Mouse (Mus musculus) heart, postnatal 25 days (tissue): ENCODE results near the gene Gal3st4. TPM values are rescaled to one million over a fixed set of nuclear protein-coding genes. Genes with fewer than 3 reads are reported as not detected.

Experiments used
- DNase-seq: peaks from one replicate; pipeline ENCODE4 v3.0.0; 2022; ENCODE audit warnings: low spot score
- intact Hi-C: fragments of 180-260 bp; cut with DNase I; formaldehyde crosslinking; loops from one replicate; pipeline ENCODE4 v1.15.1; 2025
- total RNA-seq, 2 experiments: library from RNA; stranded (reverse); gene quantifications; 2 replicates each; pipeline ENCODE4 v1.2.3; 2021

Gene Gal3st4
- total RNA-seq, 2 experiments from 2014 or later = 0.14 to 0.26 TPM

DNA sequence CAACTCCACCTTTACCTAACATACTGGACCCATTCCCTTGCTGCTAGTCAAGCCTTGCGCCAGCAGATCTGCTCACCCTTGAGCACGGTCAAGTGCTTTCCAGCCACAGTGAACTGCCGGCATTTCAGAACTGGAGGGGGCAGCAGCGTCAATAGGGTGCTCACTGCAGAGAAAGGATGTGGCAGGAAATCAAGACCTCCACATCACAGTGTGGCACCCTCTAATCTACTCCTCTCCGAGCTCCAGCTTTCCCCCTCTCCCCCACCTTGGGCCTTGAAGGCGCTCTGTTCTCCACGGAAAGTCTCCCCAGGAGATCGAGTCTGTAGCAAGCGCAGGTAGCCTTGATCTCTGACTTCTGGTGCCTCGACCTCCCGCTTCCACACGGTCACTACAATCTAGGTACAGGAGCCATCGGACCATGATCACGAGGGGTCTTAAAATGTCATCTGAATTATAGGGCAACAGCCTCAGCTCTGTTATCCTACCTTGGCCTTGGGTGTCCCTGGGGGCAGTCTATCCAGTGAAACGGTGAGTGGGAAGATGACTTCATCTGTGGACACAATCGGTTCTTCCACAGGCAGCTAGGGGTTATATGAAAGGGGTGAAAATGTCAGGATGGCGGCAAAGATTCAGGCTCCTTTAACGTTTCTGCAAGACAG lies 9.9 kb downstream of the Gal3st4 start:
- intact Hi-C loops = no loop called here
- no peak for DNase-seq

- intact Hi-C loops = no loop called here
- DNase-seq = no peak
These were observed 10.6 kb downstream of the Gal3st4 start for GRCm38 (mm10) chr5:138262001-138262400.

- no peak for DNase-seq
- intact Hi-C loops = no loop called here
These were observed 11.8 kb downstream of the Gal3st4 start for GRCm38 (mm10) chr5:138260834-138261233.

DNA sequence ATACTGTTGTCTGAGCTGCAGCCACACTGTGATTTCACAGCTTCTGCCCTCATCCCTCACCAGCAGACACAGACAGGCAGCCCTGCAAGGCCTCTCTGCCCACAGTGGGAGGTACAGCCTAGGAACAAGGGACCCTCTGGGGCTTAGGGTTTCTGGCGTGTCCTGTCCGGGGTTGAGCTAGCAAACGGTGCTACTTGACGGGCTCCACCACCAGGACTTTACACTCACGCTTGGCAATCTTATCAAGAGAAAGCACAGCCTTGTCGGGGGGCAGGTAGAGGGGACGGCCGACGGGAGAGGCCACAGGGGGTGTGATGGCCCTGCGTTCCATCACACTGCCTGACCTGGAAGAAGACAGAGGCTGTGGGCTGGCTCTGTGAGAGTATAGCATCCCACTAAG lies 12.6 kb downstream of the Gal3st4 start:
- intact Hi-C loops = no loop called here
- no peak for DNase-seq

DNA sequence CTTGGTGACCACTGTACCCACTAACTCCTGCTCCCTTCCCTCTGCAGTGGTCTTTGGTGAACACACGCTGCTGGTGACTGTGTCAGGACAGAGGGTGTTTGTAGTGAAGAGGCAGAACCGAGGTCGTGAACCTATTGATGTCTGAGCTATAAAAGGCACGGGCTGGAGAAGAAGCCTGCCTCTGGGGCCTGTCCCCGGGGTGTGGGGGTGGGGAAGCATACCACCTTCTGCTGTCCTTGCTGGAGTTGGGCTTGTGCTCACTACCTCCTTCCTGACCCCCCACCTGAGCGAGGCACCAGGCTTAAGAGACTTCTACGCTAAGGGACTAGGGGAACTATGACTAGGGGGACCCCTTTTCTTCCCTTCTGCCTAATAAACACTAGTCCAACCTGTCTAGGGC lies 13.6 kb downstream of the Gal3st4 start:
- intact Hi-C loops = loop anchor here (5.0 kb wide), 1 partner anchor 363 kb away; the partner anchor contains the start of gene A430033K04Rik
- no peak for DNase-seq

- no peak for DNase-seq
- intact Hi-C loops = loop anchor here (5.0 kb wide), 1 partner anchor 364 kb away; the partner anchor contains the start of gene A430033K04Rik
These were observed 14.1 kb downstream of the Gal3st4 start for GRCm38 (mm10) chr5:138258542-138258941.

- DNase-seq = no peak
- intact Hi-C loops = loop anchor here (5.0 kb wide), 1 partner anchor 364 kb away; the partner anchor contains the start of gene A430033K04Rik
These were observed 14.6 kb downstream of the Gal3st4 start for GRCm38 (mm10) chr5:138258078-138258477.

GRCm38 (mm10) chr5:138257585-138257978 lies 15.1 kb downstream of the Gal3st4 start:
- intact Hi-C loops = loop anchor here (5.0 kb wide), 1 partner anchor 365 kb away; the partner anchor contains the start of gene A430033K04Rik

DNA sequence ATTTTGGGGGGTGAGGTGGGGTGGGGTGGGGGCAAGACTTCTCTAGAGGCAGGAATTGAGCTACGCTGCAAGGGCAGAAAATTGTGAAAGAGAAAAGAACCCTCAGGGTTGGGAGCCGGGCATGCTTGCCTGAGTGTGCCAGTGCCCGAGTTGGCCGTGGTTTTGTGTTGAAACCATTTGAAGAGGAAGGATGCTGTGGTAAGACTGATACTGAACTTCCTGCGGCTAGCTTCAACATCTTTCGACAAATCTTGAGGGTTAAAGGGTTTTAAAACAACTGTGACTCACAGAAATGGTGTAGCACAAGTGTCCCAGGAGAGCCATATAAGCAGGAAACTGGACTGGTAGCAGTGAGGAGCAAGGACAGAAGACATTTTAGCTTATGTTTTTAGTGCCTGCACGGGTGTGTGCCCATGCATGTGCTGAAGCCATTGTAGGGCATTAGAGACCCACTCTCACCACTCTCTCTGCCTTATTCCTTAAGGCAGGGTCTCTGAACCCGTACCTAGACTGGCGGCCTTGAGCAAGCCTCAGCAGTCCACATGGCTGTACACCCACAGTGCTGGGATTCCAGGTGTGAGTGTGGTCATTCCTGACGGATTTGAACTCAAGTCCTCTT lies 15.6 kb downstream of the Gal3st4 start:
- intact Hi-C loops = loop anchor here (5.0 kb wide), 1 partner anchor 365 kb away; the partner anchor contains the start of gene A430033K04Rik
- no peak for DNase-seq

More at GRCm38 (mm10) chr5:138257585-138257978, 15.1 kb downstream of the Gal3st4 start:
- DNase-seq = no peak

- intact Hi-C loops = loop anchor here (5.0 kb wide), 1 partner anchor 366 kb away; the partner anchor contains the start of gene A430033K04Rik
- no peak for DNase-seq
These were observed 16.6 kb downstream of the Gal3st4 start for GRCm38 (mm10) chr5:138256094-138256467.

- intact Hi-C loops = loop anchor here (5.0 kb wide), 1 partner anchor 367 kb away; the partner anchor contains the start of gene A430033K04Rik
- DNase-seq = peak; percentile 93
These were observed 17.1 kb downstream of the Gal3st4 start, which contains the start of gene Lamtor4 for GRCm38 (mm10) chr5:138255353-138256093. Lamtor4 (plus strand) TSS chr5:138255482.

DNA sequence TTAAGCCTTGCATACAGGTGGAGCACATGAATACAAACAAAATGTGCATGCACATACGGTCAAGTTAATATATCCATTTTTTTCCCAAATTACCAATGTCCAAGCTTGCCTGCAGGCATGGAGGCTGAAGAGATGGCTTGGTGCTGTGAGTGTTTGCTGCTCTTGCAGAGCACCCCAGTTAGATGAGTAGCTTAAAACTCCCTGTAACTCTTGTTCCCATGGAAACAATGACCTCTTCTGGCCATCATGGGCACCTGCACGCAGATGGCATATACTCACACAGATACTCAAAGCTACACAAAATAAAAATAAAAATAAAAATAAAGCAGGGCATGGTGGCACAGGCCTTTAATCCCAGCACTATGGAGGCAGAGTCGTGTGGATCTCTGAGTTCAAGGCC lies 19.6 kb downstream of the Gal3st4 start:
- intact Hi-C loops = no loop called here
- DNase-seq = no peak

GRCm38 (mm10) chr5:138251144-138251543 lies 21.5 kb downstream of the Gal3st4 start:
- intact Hi-C loops = no loop called here
- DNase-seq = no peak

GRCm38 (mm10) chr5:138241511-138241910 lies 31.1 kb downstream of the Gal3st4 start:
- intact Hi-C loops = no loop called here
- no peak for DNase-seq

DNA sequence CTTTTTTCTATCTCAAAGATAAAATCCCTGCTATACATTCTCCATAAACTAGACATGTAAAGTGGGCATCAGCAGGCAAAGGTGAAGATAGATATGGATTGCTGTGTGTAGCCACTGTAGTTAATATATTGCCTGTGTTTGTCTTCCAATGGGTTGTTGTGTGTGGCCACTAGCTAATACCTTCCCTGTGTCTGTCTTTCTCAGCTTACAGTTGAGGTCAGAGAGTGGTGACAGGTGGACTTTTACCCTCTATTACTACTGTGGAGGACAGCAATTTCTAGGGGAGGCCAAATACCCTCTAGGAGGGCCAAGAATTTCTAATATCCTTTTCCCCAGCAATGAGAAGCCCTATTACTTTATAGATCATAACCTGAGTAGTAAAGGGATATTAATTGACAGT lies 38.4 kb downstream of the Gal3st4 start:
- intact Hi-C loops = no loop called here
- DNase-seq = no peak

- intact Hi-C loops = no loop called here
- DNase-seq = no peak
These were observed 38.9 kb downstream of the Gal3st4 start for GRCm38 (mm10) chr5:138233778-138234177.

GRCm38 (mm10) chr5:138229511-138229910 lies 43.1 kb downstream of the Gal3st4 start:
- intact Hi-C loops = no loop called here
- no peak for DNase-seq

GRCm38 (mm10) chr5:138228026-138228425 lies 44.6 kb downstream of the Gal3st4 start:
- intact Hi-C loops = no loop called here
- no peak for DNase-seq

DNA sequence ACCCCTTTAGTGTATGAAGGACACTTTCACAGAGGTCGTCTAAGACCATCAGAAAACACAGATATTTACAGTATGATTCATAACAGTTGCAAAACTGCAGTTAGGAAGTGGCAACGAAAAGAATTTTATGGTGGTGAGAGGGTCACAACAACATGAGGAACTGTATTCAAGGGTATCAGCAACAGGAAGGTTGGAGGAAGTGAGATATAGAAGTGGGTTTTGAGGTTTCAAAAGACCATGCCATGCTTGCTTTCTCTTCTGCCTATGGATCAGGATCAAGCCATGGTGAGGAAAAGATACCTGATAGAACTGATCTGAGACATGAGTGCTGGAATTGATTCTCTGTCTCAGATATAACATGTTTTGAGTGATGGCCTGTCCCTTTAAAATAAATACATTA lies 45.3 kb downstream of the Gal3st4 start:
- DNase-seq = no peak
- intact Hi-C loops = no loop called here

DNA sequence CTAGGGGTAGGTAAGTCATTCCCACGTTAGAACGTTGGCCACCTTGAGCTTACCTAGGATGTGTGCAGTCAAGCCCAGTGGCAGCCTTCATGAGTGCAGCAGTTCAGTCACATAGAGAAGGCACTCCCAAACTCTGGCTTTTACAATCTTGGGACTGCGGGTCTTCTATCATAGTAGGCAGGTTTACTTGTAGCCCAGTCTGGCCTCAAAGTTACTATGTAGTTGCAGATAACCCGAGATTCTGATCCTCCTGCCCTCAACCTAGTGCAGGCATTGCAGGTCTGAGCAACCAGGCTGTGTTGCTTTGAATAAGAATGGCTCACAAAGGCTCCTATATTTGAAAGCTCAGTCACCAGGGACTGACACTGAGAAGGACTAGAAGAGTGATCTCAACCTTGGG lies 46.1 kb downstream of the Gal3st4 start:
- intact Hi-C loops = no loop called here
- no peak for DNase-seq
